Mouse (Mus musculus) lung, adult 2 months (tissue): ENCODE data around the gene Akt1.

Experiments used
- CTCF ChIP-seq: fragments of 200-500 bp; IDR thresholded peaks from 2 replicates; pipeline ENCODE4 v1.5.1; 2011; ENCODE audit warnings: mild to moderate bottlenecking, low read length, control low read depth; ENCODE audit not compliant: insufficient read depth
- POLR2A ChIP-seq: fragments of 200-500 bp; IDR thresholded peaks from 2 replicates; pipeline ENCODE4 v1.6.1; 2011; ENCODE audit warnings: low read depth, mild to moderate bottlenecking, control low read depth, low read length, borderline replicate concordance; ENCODE audit errors: extremely low read depth

GRCm38 (mm10) chr12:112693185-112694126 lies 18.8 kb upstream of the Akt1 start:
- TF ChIP-seq POLR2A (peak; percentile 98), CTCF (no peak)
